38 mouse cellular contexts compared by ENCODE assay signal in the genomic region with DNA sequence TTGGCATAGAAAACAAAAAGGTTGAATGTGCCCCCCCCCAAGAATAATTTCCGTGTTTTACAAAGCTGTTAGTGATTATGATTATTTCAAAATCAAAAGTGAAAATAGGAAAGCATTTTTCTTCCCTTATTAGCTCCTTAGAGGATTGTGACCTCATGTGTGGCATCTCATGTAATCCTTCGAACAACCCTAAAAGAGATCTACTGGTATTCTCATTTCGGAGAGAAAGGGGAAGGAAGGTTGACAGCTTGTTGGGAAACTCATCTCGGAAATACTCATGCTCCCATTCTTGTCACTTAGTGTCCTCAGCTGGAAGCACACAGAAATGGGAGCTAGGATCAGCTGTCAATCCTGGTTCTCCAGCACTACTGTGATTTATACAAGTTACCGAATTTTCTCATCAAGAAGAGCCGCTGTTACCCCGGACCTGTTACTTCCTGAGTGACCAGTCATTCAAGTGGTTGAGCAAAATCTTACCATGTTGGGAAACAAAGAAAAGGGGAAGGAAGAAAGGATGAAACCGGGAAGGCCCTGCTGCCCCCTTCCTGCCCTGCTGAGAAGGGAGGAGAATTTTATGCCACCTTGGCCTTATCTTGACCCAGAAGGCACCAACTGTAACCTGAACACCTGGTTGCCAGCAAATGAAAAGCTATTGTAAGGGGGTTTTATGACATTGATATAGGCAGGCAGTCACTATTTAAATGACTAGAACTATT. TPM values are rescaled to one million over a fixed set of nuclear protein-coding genes. Genes with fewer than 3 reads are reported as not detected.
DNase-seq lines count a peak whose midpoint lies in the region; ATAC-seq and TF ChIP-seq lines count a peak whose summit lies in the region.
"Had no signal": no experiment of that assay in that cellular context is flagged by ENCODE, and none has a peak within 500 bp of the region (broad histone marks: within the 10 kb centered on the region; RNA-seq: fewer than 3 reads in every experiment).

No protein-coding gene starts in this region.

- no peak for TF ChIP-seq POLR2A in bone marrow macrophage, adult 2 months (IDR thresholded peaks at IDR 0.05; ENCODE audit: borderline replicate concordance, low read depth, low read length)

- peak overlapping the region; percentile 9; the same call in 1 of the 2 replicates for H3K4me2 ChIP-seq in intestine, postnatal 0 days (replicated peaks; ENCODE audit: low read depth)
- H3K4me2 ChIP-seq: hindbrain, embryonic 12.5 days; kidney, embryonic 15.5 days; limb, embryonic 13.5 days; liver, embryonic 13.5 days; lung, embryonic 14.5 days; midbrain, embryonic 15.5 days; neural tube, embryonic 12.5 days; stomach, embryonic 15.5 days had no signal

- intact Hi-C loops in heart, postnatal 25 days (cut with DNase I) = no loop called here

- peak overlapping the region; percentile 38 for H3K27ac ChIP-seq in bone marrow macrophage, adult 2 months (ENCODE audit: insufficient read depth, low read depth, low read length)
- peak overlapping the region; percentile 28; the same call in 1 of the 2 replicates for H3K27ac ChIP-seq in intestine, postnatal 0 days (ENCODE audit: low read depth, low read length)
- H3K27ac ChIP-seq: hindbrain, embryonic 12.5 days; hindbrain, postnatal 0 days; kidney, embryonic 15.5 days; limb, embryonic 13.5 days; liver, embryonic 13.5 days; midbrain, embryonic 15.5 days; neural tube, embryonic 12.5 days; stomach, embryonic 15.5 days had no signal

- H3K9me3 ChIP-seq in intestine, postnatal 0 days (ENCODE audit: control insufficient read depth) = no peaks in the 10 kb centered on the region
- H3K9me3 ChIP-seq: hindbrain, embryonic 12.5 days; kidney, embryonic 15.5 days; limb, embryonic 13.5 days; liver, embryonic 13.5 days; midbrain, embryonic 15.5 days; neural tube, embryonic 12.5 days; stomach, embryonic 15.5 days had no signal

- peaks cover 14% of the 10 kb centered on the region for H3K4me1 ChIP-seq in bone marrow macrophage, adult 2 months (ENCODE audit: control insufficient read depth, insufficient read depth, low read length)
- no peaks in the 10 kb centered on the region; the same call in none of the 2 replicates for H3K4me1 ChIP-seq in intestine, postnatal 0 days (replicated peaks; ENCODE audit: control insufficient read depth, insufficient read depth, low read length)
- H3K4me1 ChIP-seq: hindbrain, embryonic 12.5 days; kidney, embryonic 15.5 days; limb, embryonic 13.5 days; liver, embryonic 13.5 days; midbrain, embryonic 15.5 days; neural tube, embryonic 12.5 days; stomach, embryonic 15.5 days had no signal

- H3K27me3 ChIP-seq in intestine, postnatal 0 days (replicated peaks; ENCODE audit: control insufficient read depth, insufficient read depth, low read length) = no peaks in the 10 kb centered on the region
- H3K27me3 ChIP-seq: hindbrain, embryonic 12.5 days; kidney, embryonic 15.5 days; limb, embryonic 13.5 days; liver, embryonic 13.5 days; midbrain, embryonic 15.5 days; neural tube, embryonic 12.5 days; stomach, embryonic 15.5 days had no signal

- WGBS in intestine, postnatal 0 days = 62% methylated on average over 8 of the region's 8 CpGs

- peak overlapping the region; percentile 17 for H3K4me3 ChIP-seq in bone marrow macrophage, adult 2 months (ENCODE audit: insufficient read depth, low read length)
- no peak overlapping the region for H3K4me3 ChIP-seq in intestine, postnatal 0 days (ENCODE audit: low read depth, low read length)
- H3K4me3 ChIP-seq: erythroblast, embryonic 14.5 days; hindbrain, embryonic 12.5 days; kidney, embryonic 15.5 days; limb, embryonic 13.5 days; liver, embryonic 13.5 days; midbrain, embryonic 15.5 days; myocyte; neural tube, embryonic 12.5 days; stomach, embryonic 15.5 days had no signal

- H3K9ac ChIP-seq in intestine, postnatal 0 days (ENCODE audit: low read depth, low read length) = no peak overlapping the region
- H3K9ac ChIP-seq: hindbrain, embryonic 12.5 days; kidney, embryonic 15.5 days; limb, embryonic 13.5 days; liver, embryonic 13.5 days; lung, embryonic 14.5 days; midbrain, embryonic 15.5 days; neural tube, embryonic 12.5 days; stomach, embryonic 15.5 days had no signal

- no peak for TF ChIP-seq CTCF in bone marrow macrophage, adult 2 months (IDR thresholded peaks at IDR 0.05; ENCODE audit: low read depth, low read length)
- no peak for TF ChIP-seq CTCF in intestine, postnatal 0 days (IDR thresholded peaks at IDR 0.05; ENCODE audit: low read depth)

- H3K36me3 ChIP-seq in intestine, postnatal 0 days (ENCODE audit: control insufficient read depth, insufficient read depth) = peaks cover 41% of the 10 kb centered on the region
- H3K36me3 ChIP-seq: midbrain, embryonic 15.5 days had no signal

- peak; percentile 61 for DNase-seq in 416B (ENCODE audit: low read depth)
- no peak for DNase-seq in adrenal gland, adult 18-20 months (ENCODE audit: low spot score in 2 of 2)
- no peak for DNase-seq in heart, postnatal 25 days (ENCODE audit: low spot score)
- DNase-seq: adrenal gland, adult 2 months; adrenal gland, postnatal 36 days; B cell, adult 2 months; cerebellum, adult 11-12 months; cerebellum, adult 9-11 months; heart, postnatal 14 days; kidney, adult 11 months; kidney, postnatal 25 days; liver, embryonic 13.5 days; lung, embryonic 14.5 days; right cerebral cortex, postnatal 4 days had no signal

- ATAC-seq in intestine, postnatal 0 days = peak; percentile 29
- peak; percentile 36; the same call in 1 of the 2 replicates for ATAC-seq in monocyte, adult 5-6 weeks (replicated peaks; ENCODE audit: insufficient number of reproducible peaks, low FRiP score, low TSS enrichment, poor library complexity, severe bottlenecking)
- ATAC-seq in megakaryocyte-erythroid progenitor cell, adult 5-6 weeks (replicated peaks; ENCODE audit: low FRiP score, low TSS enrichment, poor library complexity, severe bottlenecking) = no peak
- ATAC-seq: forebrain, embryonic 16.5 days; hindbrain, postnatal 0 days; midbrain, embryonic 15.5 days had no signal

RNA-seq across cellular contexts. Expression of a gene that starts 6.6 kb away (rescaled TPM):
- not detected in 2 replicates for polyA plus RNA-seq in bone marrow macrophage, adult 2 months (2012; ENCODE audit: insufficient read depth, insufficient read length, missing spikeins)
- polyA plus RNA-seq in intestine, postnatal 0 days (2015; fragmentation: Nextera tagmentation; extraction: Ambion mirVana) = 760 and 763 TPM in 2 replicates
- total RNA-seq in monocyte, adult 5-6 weeks (2017) = 2.3 TPM in 1 of 3 replicates, not detected in the others
- total RNA-seq in megakaryocyte-erythroid progenitor cell, adult 5-6 weeks (2014; fragmentation: Nextera tagmentation) = not detected in 2 replicates
- not detected in 2 replicates for total RNA-seq in megakaryocyte-erythroid progenitor cell, adult 5-6 weeks (2017)
- not detected for total RNA-seq in adrenal gland, adult 18-20 months (2021)
- total RNA-seq in heart, postnatal 25 days (2021) = not detected
- total RNA-seq: adrenal gland, adult 2 months; adrenal gland, postnatal 36 days; gastrocnemius, adult 8-10 months; heart, postnatal 14 days; hindbrain, postnatal 0 days; layer of hippocampus, adult 18-20 months; layer of hippocampus, postnatal 10 days; left cerebral cortex, adult 18-20 months; left cerebral cortex, postnatal 25 days had no signal
- polyA plus RNA-seq: adrenal gland, adult 2 months; erythroblast, embryonic 14.5 days; forebrain, embryonic 16.5 days; gonadal fat pad, adult 2 months; heart, embryonic 14.5 days; hindbrain, embryonic 12.5 days; hindbrain, postnatal 0 days; liver, embryonic 13.5 days; lung, embryonic 14.5 days; myocyte had no signal

RNA-seq across cellular contexts. Expression of a gene that starts 9.4 kb away (rescaled TPM):
- polyA plus RNA-seq in bone marrow macrophage, adult 2 months (2012; ENCODE audit: insufficient read depth, insufficient read length, missing spikeins) = not detected in 2 replicates
- polyA plus RNA-seq in intestine, postnatal 0 days (2015; fragmentation: Nextera tagmentation; extraction: Ambion mirVana) = not detected in 2 replicates
- not detected in 3 replicates for total RNA-seq in monocyte, adult 5-6 weeks (2017)
- not detected in 2 replicates for total RNA-seq in megakaryocyte-erythroid progenitor cell, adult 5-6 weeks (2014; fragmentation: Nextera tagmentation)
- total RNA-seq in megakaryocyte-erythroid progenitor cell, adult 5-6 weeks (2017) = not detected in 2 replicates
- total RNA-seq in adrenal gland, adult 18-20 months (2021) = not detected
- total RNA-seq in heart, postnatal 25 days (2021) = not detected
- total RNA-seq: adrenal gland, adult 2 months; adrenal gland, postnatal 36 days; gastrocnemius, adult 8-10 months; heart, postnatal 14 days; hindbrain, postnatal 0 days; layer of hippocampus, adult 18-20 months; layer of hippocampus, postnatal 10 days; left cerebral cortex, adult 18-20 months; left cerebral cortex, postnatal 25 days had no signal
- polyA plus RNA-seq: adrenal gland, adult 2 months; embryonic facial prominence, embryonic 14.5 days; erythroblast, embryonic 14.5 days; forebrain, embryonic 11.5 days; forebrain, embryonic 16.5 days; gonadal fat pad, adult 2 months; heart, embryonic 14.5 days; hindbrain, embryonic 12.5 days; hindbrain, postnatal 0 days; kidney, embryonic 15.5 days; limb, embryonic 13.5 days; liver, embryonic 13.5 days; lung, embryonic 14.5 days; midbrain, embryonic 15.5 days; myocyte; neural tube, embryonic 12.5 days; stomach, embryonic 15.5 days; urinary bladder, adult 2 months had no signal

RNA-seq across cellular contexts. Expression of a gene that starts 36.9 kb away (rescaled TPM):
- 109 and 112 TPM in 2 replicates for polyA plus RNA-seq in bone marrow macrophage, adult 2 months (2012; ENCODE audit: insufficient read depth, insufficient read length, missing spikeins)
- polyA plus RNA-seq in intestine, postnatal 0 days (2015; fragmentation: Nextera tagmentation; extraction: Ambion mirVana) = 132 and 136 TPM in 2 replicates
- total RNA-seq in monocyte, adult 5-6 weeks (2017) = 102 to 146 TPM (median 118 TPM) in 3 replicates
- 106 and 145 TPM in 2 replicates for total RNA-seq in megakaryocyte-erythroid progenitor cell, adult 5-6 weeks (2014; fragmentation: Nextera tagmentation)
- 77.1 and 95.3 TPM in 2 replicates for total RNA-seq in megakaryocyte-erythroid progenitor cell, adult 5-6 weeks (2017)
- 100 to 1,000 TPM; 110 to 116 TPM for total RNA-seq in adrenal gland, adult 18-20 months (2021)
- 100 to 1,000 TPM; 178 to 193 TPM for total RNA-seq in heart, postnatal 25 days (2021)
